Mouse (Mus musculus) G1E (cell line): ENCODE data around the gene Gm26566. TPM values are rescaled to one million over a fixed set of nuclear protein-coding genes. Genes with fewer than 3 reads are reported as not detected.
"Not testable (repeated sequence)": the region's sequence is repeated elsewhere in the genome, so short reads cannot be mapped to it uniquely, and the experiment has no call there.

Experiments used
- ATAC-seq: 2 replicates; pipeline ENCODE4 v1.8.0; 2016; ENCODE audit warnings: mild to moderate bottlenecking; ENCODE audit not compliant: insufficient number of reproducible peaks, poor library complexity, low FRiP score, severe bottlenecking; ENCODE audit errors: extremely low read depth
- DNase-seq: peaks from one replicate; pipeline ENCODE4 v3.0.0; 2012; ENCODE audit warnings: low spot score
- H3K27me3 ChIP-seq: 2 replicates; pipeline ENCODE4 v1.6.1; 2012; ENCODE audit warnings: mild to moderate bottlenecking, low read length, inconsistent platforms; ENCODE audit not compliant: insufficient read depth
- H3K36me3 ChIP-seq: replicated peaks from 2 replicates; pipeline ENCODE3; 2012; ENCODE audit warnings: mild to moderate bottlenecking, inconsistent platforms
- H3K4me1 ChIP-seq: 2 replicates; pipeline ENCODE4 v1.6.1; 2012; ENCODE audit warnings: low read depth, low read length, inconsistent platforms, mixed read lengths; ENCODE audit not compliant: insufficient read depth
- H3K4me3 ChIP-seq: 2 replicates; pipeline ENCODE4 v1.5.1; 2012; ENCODE audit warnings: low read depth, mild to moderate bottlenecking, inconsistent platforms, low read length, moderate library complexity, mixed read lengths
- H3K9me3 ChIP-seq: replicated peaks from 2 replicates; pipeline ENCODE4 v1.6.1; 2012; ENCODE audit warnings: inconsistent platforms
- polyA plus RNA-seq: library from polyadenylated mRNA; stranded (reverse); fragments of >175 nt; gene quantifications from 2 replicates; pipeline ENCODE4 v1.2.3, GENCODE M21; 2012
- total RNA-seq, 2 experiments: library from RNA; stranded (forward) in 1 of 2; stranded (reverse) in 1 of 2; fragments of 200-1000 nt in 1 of 2; fragments of >200 nt in 1 of 2; fragmentation: Nextera tagmentation in 1 of 2; gene quantifications; 2 replicates each; pipeline ENCODE4 v1.2.3; 2014 to 2017

Gm26566 gene
- total and polyA plus RNA-seq, 3 experiments = 0.08 to 0.33 TPM; not detected in 1

DNA sequence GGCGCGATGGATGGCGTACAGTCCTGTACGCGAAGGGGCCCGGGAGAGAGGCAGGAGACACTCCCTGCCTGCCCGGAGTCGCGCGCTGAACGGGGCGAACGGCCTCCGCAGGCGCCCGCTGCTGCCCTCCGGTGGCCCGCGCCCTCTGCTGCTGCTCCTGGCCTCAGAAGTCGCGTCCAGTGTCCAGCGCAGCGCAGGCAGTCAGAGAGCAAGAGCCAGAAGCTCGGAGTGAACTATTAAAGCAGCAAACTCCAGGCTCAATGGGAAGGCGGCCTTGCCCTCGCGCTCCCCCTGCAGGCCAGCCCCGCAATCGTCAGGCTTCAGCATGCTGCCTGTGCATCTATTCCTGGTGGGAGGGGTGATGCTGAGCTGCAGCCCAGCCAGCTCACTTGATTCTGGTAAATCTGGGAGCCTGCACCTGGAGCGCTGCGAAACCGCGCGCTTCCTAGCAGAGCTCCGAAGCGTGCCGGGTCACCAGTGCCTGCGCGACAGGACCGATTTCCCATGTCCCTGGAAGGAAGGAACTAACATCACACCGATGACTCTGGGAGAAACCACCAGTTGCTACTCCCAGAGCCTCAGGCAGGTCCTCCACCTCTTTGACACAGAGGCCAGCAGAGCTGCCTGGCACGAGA lies 41.9 kb downstream of the Gm26566 start:
- DNase-seq, H3K4me3 ChIP-seq: not testable (repeated sequence)

More for the DNA sequence above, 41.9 kb downstream of the Gm26566 start:
- H3K9me3 ChIP-seq, H3K27me3 ChIP-seq, ATAC-seq, H3K36me3 ChIP-seq, H3K4me1 ChIP-seq: not testable (repeated sequence)

Other genes starting within 250 kb of the Gm26566 start
Only the 20 nearest of the 32 such genes appear.
- gene C87499, start 87.4 kb upstream of the Gm26566 start, total RNA-seq (2014; fragmentation: Nextera tagmentation) = not detected in 2 replicates
- gene C87499, start 87.4 kb upstream of the Gm26566 start, total RNA-seq (2017) = 0.22 and 0.46 TPM in 2 replicates
- gene C87499, start 87.4 kb upstream of the Gm26566 start, polyA plus RNA-seq = not detected in 2 replicates
- not detected in 2 replicates for gene Ifna13, start 77.3 kb upstream of the Gm26566 start, total RNA-seq (2014; fragmentation: Nextera tagmentation)
- not detected in 2 replicates for gene Ifna13, start 77.3 kb upstream of the Gm26566 start, total RNA-seq (2017)
- not detected in 2 replicates for gene Ifna13, start 77.3 kb upstream of the Gm26566 start, polyA plus RNA-seq
- not detected in 2 replicates for gene Ifna16, start 44.9 kb upstream of the Gm26566 start, total RNA-seq (2014; fragmentation: Nextera tagmentation)
- gene Ifna16, start 44.9 kb upstream of the Gm26566 start, total RNA-seq (2017) = not detected in 2 replicates
- gene Ifna16, start 44.9 kb upstream of the Gm26566 start, polyA plus RNA-seq = not detected in 2 replicates
- not detected in 2 replicates for gene Ifna2, start 37.9 kb upstream of the Gm26566 start, total RNA-seq (2014; fragmentation: Nextera tagmentation)
- gene Ifna2, start 37.9 kb upstream of the Gm26566 start, total RNA-seq (2017) = not detected in 2 replicates
- gene Ifna2, start 37.9 kb upstream of the Gm26566 start, polyA plus RNA-seq = not detected in 2 replicates
- not detected in 2 replicates for gene Ifnab, start 30.4 kb upstream of the Gm26566 start, total RNA-seq (2014; fragmentation: Nextera tagmentation)
- gene Ifnab, start 30.4 kb upstream of the Gm26566 start, total RNA-seq (2017) = not detected in 2 replicates
- not detected in 2 replicates for gene Ifnab, start 30.4 kb upstream of the Gm26566 start, polyA plus RNA-seq
- gene Klhl9, start 660 bp downstream of the Gm26566 start, total RNA-seq (2014; fragmentation: Nextera tagmentation) = 63.5 and 64.7 TPM in 2 replicates
- gene Klhl9, start 660 bp downstream of the Gm26566 start, total RNA-seq (2017) = 95.4 and 115 TPM in 2 replicates
- gene Klhl9, start 660 bp downstream of the Gm26566 start, polyA plus RNA-seq = 5.6 and 6.3 TPM in 2 replicates
- gene Gm13271, start 33.1 kb downstream of the Gm26566 start, total RNA-seq (2014; fragmentation: Nextera tagmentation) = not detected in 2 replicates
- gene Gm13271, start 33.1 kb downstream of the Gm26566 start, total RNA-seq (2017) = not detected in 2 replicates
- not detected in 2 replicates for gene Gm13271, start 33.1 kb downstream of the Gm26566 start, polyA plus RNA-seq
- not detected in 2 replicates for gene Gm13283, start 38.3 kb downstream of the Gm26566 start, total RNA-seq (2014; fragmentation: Nextera tagmentation)
- not detected in 2 replicates for gene Gm13283, start 38.3 kb downstream of the Gm26566 start, total RNA-seq (2017)
- not detected in 2 replicates for gene Gm13283, start 38.3 kb downstream of the Gm26566 start, polyA plus RNA-seq
- not detected in 2 replicates for gene Gm13290, start 52.0 kb downstream of the Gm26566 start, total RNA-seq (2014; fragmentation: Nextera tagmentation)
- gene Gm13290, start 52.0 kb downstream of the Gm26566 start, total RNA-seq (2017) = not detected in 2 replicates
- gene Gm13290, start 52.0 kb downstream of the Gm26566 start, polyA plus RNA-seq = not detected in 2 replicates
- not detected in 2 replicates for gene Gm13289, start 55.1 kb downstream of the Gm26566 start, total RNA-seq (2014; fragmentation: Nextera tagmentation)
- not detected in 2 replicates for gene Gm13289, start 55.1 kb downstream of the Gm26566 start, total RNA-seq (2017)
- gene Gm13289, start 55.1 kb downstream of the Gm26566 start, polyA plus RNA-seq = not detected in 2 replicates
- gene Gm13272, start 58.0 kb downstream of the Gm26566 start, total RNA-seq (2014; fragmentation: Nextera tagmentation) = not detected in 2 replicates
- gene Gm13272, start 58.0 kb downstream of the Gm26566 start, total RNA-seq (2017) = 0.29 TPM in 1 of 2 replicates, not detected in the other
- gene Gm13272, start 58.0 kb downstream of the Gm26566 start, polyA plus RNA-seq = not detected in 2 replicates
- gene Ifnz, start 60.3 kb downstream of the Gm26566 start, total RNA-seq (2014; fragmentation: Nextera tagmentation) = not detected in 2 replicates
- not detected in 2 replicates for gene Ifnz, start 60.3 kb downstream of the Gm26566 start, total RNA-seq (2017)
- not detected in 2 replicates for gene Ifnz, start 60.3 kb downstream of the Gm26566 start, polyA plus RNA-seq
- gene Gm13276, start 63.9 kb downstream of the Gm26566 start, total RNA-seq (2014; fragmentation: Nextera tagmentation) = not detected in 2 replicates
- not detected in 2 replicates for gene Gm13276, start 63.9 kb downstream of the Gm26566 start, total RNA-seq (2017)
- not detected in 2 replicates for gene Gm13276, start 63.9 kb downstream of the Gm26566 start, polyA plus RNA-seq
- not detected in 2 replicates for gene Gm13277, start 66.8 kb downstream of the Gm26566 start, total RNA-seq (2014; fragmentation: Nextera tagmentation)
- not detected in 2 replicates for gene Gm13277, start 66.8 kb downstream of the Gm26566 start, total RNA-seq (2017)
- not detected in 2 replicates for gene Gm13277, start 66.8 kb downstream of the Gm26566 start, polyA plus RNA-seq
- not detected in 2 replicates for gene Gm13278, start 69.7 kb downstream of the Gm26566 start, total RNA-seq (2014; fragmentation: Nextera tagmentation)
- gene Gm13278, start 69.7 kb downstream of the Gm26566 start, total RNA-seq (2017) = not detected in 2 replicates
- gene Gm13278, start 69.7 kb downstream of the Gm26566 start, polyA plus RNA-seq = not detected in 2 replicates
- not detected in 2 replicates for gene Gm13275, start 72.7 kb downstream of the Gm26566 start, total RNA-seq (2014; fragmentation: Nextera tagmentation)
- gene Gm13275, start 72.7 kb downstream of the Gm26566 start, total RNA-seq (2017) = 0.27 TPM in 1 of 2 replicates, not detected in the other
- not detected in 2 replicates for gene Gm13275, start 72.7 kb downstream of the Gm26566 start, polyA plus RNA-seq
- gene Gm13279, start 75.6 kb downstream of the Gm26566 start, total RNA-seq (2014; fragmentation: Nextera tagmentation) = not detected in 2 replicates
- not detected in 2 replicates for gene Gm13279, start 75.6 kb downstream of the Gm26566 start, total RNA-seq (2017)
- not detected in 2 replicates for gene Gm13279, start 75.6 kb downstream of the Gm26566 start, polyA plus RNA-seq
- gene Gm13285, start 77.9 kb downstream of the Gm26566 start, total RNA-seq (2014; fragmentation: Nextera tagmentation) = not detected in 2 replicates
- gene Gm13285, start 77.9 kb downstream of the Gm26566 start, total RNA-seq (2017) = not detected in 2 replicates
- gene Gm13285, start 77.9 kb downstream of the Gm26566 start, polyA plus RNA-seq = not detected in 2 replicates
- gene Gm13287, start 81.4 kb downstream of the Gm26566 start, total RNA-seq (2014; fragmentation: Nextera tagmentation) = not detected in 2 replicates
- gene Gm13287, start 81.4 kb downstream of the Gm26566 start, total RNA-seq (2017) = not detected in 2 replicates
- not detected in 2 replicates for gene Gm13287, start 81.4 kb downstream of the Gm26566 start, polyA plus RNA-seq
- gene Gm13288, start 83.7 kb downstream of the Gm26566 start, total RNA-seq (2014; fragmentation: Nextera tagmentation) = not detected in 2 replicates
- gene Gm13288, start 83.7 kb downstream of the Gm26566 start, total RNA-seq (2017) = 0.06 and 0.16 TPM in 2 replicates
- not detected in 2 replicates for gene Gm13288, start 83.7 kb downstream of the Gm26566 start, polyA plus RNA-seq